Mouse (Mus musculus) urinary bladder, postnatal 4 days (tissue): ENCODE data around the gene Gm49384.
"Not testable (repeated sequence)": the region's sequence is repeated elsewhere in the genome, so short reads cannot be mapped to it uniquely, and the experiment has no call there.

ENCODE experiments used
- DNase-seq, 2 experiments: peaks; one replicate each; pipeline ENCODE4 v3.0.0; 2021 to 2022; ENCODE audit warnings: low spot score in 2 of 2

Gm49384 gene

DNA sequence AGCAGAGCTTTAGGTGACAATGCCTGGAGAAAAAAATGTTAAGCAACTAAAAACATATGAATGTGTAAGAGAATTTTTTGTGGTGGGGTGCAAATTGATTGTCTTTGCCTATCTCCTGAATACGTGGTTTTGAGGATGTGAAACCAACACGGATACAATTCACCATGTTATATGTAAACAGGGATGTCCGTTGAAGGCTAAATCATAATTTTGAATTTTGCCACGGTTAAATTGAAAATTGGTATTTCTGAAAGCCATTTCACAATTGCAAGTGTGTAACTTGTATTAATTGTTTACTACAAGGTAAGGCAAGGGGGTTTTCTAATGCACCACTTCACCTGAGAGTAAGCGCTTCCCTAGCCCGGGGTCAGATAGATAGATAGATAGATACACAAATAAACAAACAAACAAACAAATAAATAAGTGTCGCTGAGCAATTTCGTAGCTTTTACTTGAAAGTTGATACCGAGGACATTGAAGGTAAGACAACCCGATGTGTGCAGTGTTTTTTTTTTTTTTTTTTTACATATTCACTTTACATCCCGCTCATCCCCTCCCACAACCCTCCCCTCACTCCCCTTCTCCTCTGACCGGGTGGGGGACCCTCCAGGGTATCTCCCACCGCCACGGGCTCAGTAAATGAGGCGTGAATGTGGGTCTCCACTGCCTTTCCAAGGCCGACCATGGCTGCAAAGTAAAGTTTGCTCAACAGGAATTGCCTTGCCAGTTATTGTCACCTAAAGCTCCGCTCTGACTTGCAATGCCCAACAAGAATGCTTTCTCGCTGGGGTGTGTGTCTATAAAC lies 36.2 kb downstream of the Gm49384 start:
- no peak for DNase-seq

DNA sequence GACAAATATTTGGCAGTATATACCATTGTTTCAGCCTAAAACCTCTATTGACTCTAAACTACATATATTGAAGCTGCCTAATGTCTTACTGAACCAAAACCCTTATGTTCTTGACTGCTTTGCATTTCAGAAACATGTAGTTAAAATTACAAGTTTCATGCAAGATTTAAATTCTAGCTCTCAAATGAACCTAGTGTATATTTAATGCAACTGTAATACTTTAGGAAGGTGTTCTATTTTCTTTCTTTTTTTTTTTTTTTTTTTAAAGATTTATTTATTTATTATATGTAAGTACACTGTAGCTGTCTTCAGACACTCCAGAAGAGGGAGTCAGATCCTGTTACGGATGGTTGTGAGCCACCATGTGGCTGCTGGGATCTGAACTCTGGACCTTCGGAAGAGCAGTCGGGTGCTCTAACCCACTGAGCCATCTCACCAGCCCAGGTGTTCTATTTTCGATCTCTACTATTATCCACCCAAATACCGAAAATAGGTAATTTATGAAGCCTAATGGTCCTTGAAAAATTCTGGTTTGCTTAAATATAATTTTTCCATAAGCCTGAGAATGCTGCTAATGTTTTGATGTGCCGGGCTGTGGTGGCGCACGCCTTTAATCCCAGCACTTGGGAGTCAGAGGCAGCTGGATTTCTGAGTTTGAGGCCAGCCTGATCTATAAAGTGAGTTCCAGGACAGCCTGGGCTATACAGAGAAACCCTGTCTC lies 37.0 kb downstream of the Gm49384 start:
- DNase-seq, result not testable (repeated sequence)

DNA sequence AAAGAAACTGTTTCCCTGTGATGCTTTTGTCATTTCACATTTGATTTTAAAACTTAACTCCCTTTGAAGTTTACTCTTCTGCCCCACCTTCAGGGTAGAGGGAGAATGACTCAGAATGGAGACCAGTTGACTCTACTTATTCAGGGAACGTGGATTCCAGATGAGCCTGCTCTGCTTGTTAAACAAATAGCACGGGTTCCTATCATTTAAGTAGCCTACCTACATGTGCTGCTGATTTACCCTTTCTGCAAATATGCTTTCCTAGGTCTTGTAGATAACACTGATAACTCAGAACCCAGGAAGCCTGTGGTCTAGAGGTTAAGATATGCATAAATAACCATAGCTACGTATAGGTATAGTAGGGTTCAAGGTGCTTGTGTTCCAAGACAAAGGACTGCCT lies 39.2 kb downstream of the Gm49384 start:
- DNase-seq, result no peak

DNA sequence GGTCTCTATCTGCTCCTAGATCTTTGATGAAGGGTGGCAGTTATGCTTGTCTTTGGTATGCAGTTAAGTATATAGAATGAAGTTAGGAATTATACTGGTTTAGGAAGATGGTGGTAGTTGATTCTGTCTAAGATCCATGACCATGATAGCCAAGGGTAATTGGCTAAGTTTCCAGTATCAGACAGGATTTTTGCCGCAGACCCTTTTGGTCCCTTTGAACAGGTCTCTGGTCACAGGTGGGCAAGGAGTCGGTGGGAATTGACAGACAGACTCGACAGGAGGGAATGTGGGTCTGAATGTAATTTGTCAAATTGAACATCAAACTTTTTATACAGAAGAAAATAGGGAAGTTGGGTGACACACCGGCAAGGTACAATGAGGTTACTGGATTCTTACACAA lies 40.5 kb downstream of the Gm49384 start:
- not testable (repeated sequence) for DNase-seq

DNA sequence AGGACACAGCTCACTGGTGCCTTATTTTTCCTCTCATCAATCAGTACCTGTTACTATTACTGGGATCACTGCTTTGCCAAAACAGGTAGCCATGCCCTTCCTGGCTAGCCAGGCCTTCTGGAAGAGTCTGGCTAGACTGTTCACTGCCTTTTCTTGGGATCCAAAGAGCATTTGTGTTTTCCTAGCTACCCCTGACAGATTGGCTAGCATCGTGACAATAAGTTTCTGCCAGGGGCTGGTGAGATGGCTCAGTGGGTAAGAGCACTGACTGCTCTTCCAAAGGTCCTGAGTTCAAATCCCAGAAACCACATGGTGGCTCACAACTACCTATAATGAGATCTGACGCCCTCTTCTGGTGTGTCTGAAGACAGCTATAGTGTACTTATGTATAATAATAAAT lies 43.4 kb downstream of the Gm49384 start:
- not testable (repeated sequence) for DNase-seq

DNA sequence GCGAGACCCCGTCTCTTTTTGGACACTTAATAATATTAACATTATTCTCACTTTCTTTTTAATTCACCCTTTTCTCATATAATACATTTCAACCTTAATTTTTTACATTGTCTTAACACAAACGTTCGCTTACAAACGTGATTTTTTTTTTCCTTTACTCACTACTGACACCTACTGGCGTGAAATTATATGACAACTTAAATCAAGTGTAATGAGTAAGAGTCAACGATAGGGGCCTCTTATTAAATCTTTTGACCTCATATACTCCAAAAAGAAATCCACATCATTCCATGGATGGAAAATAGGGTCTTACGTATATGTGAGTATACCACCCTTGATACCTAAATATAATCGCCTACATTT lies 44.5 kb downstream of the Gm49384 start:
- DNase-seq, result no peak

DNA sequence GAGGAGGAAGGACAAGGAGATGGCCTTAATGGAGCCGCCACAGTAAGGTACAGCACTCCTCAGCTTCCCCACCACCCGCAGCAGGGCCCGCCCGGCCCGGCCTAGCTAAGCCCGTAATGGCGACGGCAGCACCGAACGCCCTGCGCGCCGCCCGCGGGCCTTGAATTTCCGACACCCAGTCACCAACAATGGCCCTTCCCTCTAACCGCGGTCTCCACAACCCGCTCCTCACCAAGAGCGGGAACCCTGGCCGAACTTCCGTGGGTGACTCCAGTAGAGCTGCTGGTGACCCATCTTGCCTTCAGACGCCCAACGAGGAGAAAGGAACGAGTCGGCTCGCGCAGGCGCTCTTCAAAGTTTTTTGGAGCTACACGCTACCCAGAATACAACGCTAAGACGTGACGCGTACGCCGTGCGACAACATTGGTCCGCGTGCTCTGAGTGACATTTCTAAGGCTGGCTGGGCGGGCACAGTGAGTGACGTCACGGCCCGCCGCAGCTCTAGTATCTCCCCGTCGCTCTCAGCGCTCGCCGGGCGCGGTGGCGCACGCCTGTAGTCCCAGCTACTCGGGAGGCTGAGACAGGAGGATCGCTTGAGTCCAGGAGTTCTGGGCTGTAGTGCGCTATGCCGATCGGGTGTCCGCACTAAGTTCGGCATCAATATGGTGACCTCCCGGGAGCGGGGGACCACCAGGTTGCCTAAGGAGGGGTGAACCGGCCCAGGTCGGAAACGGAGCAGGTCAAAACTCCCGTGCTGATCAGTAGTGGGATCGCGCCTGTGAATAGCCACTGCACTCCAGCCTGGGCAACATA lies 45.1 kb downstream of the Gm49384 start, which contains the start of gene Rps29:
Gene Rps29, minus strand, starts transcription at position 422 of the 813 bp plus-strand sequence.
- peak; percentile 94 to 95 for DNase-seq

DNA sequence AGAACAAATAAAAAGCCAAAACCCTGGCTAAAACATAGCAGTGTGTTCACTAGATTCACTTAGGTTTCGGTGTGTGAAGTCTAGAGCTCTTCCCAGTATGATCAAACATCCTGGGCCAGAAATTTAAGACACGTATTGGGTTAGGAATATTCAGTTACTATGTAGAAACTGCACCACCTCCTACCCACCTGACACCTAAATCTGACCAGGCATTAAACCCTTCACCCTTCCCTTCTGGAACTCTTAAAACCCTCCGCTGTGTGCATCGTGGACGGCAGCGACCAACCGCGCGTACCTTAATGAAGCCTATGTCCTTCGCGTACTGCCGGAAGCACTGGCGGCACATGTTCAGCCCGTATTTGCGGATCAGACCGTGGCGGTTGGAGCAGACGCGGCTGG lies 45.7 kb downstream of the Gm49384 start:
- DNase-seq, result no peak

DNA sequence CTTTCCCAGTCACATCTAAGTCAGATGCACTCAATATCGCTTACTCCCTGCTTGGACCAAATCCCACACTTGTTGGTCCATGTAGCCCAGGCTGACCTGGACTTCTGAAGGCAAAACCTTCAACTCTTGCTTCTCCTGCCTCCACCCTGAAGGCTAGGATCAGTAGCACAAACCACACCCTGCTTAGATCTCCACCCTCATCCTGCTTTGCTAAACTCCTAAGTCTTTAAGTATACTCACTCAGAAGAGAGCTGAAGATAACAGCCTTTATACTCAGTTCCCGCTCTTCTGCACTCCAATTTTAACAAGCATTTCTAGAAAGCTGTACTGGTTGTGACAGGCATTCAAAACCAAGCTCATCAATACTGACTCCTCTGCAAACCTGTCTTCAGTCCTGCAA lies 47.0 kb downstream of the Gm49384 start:
- no peak for DNase-seq

DNA sequence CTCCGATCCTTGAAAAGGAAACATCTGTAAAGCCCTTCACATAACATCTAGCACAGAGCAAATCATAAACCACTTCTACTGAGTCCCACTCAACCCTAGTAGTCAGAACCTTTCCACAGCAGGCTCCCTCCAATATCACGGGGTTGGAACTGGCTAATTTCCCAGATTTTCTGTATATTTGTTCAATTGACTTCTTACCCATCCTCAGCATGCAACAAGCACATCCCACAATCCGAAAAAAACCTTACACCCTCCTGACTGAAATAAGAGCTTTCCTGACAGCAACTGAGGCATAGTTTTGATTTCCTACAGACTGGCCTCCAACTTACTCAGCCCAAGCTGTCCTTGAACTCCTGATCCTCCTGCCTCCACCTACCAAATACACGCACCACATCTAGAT lies 47.6 kb downstream of the Gm49384 start:
- DNase-seq, result no peak

DNA sequence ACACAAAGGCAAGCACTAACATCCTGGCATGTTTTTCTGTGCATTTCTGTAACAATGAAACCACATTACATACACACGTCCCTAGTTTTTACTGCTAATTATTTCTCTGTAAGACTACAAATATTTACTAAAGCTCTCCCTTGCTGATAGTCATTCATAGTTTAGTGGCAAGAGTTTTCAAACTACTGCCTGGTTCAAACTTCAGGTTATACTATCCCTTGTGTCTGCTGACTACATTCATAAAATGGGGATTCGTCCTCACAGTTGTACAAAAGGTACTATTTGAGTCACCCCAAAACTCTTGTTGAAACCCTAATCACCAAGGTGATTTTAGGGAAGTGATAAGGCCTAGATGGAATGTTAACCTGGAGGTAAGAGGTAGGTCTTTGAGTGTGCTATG lies 48.1 kb downstream of the Gm49384 start:
- DNase-seq, result no peak

DNA sequence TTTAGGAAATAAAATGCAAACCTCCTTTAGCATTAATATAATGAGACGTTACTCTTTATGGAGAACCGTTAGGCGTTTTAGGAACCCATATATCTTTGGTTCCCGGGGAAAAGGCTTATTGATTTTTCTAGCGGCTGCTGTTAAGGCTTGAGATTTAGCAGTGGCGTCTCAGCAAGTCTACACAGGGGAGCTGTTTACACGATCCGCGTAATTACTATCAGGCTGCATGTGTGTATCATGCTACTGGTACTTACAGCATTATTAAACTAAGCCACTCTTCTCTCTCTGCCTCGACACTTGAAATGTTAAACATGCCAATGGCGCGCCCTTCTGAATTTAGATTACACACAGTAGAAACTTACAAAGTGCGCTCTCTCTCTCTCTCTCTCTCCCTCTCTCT lies 54.0 kb downstream of the Gm49384 start:
- DNase-seq, result no peak

DNA sequence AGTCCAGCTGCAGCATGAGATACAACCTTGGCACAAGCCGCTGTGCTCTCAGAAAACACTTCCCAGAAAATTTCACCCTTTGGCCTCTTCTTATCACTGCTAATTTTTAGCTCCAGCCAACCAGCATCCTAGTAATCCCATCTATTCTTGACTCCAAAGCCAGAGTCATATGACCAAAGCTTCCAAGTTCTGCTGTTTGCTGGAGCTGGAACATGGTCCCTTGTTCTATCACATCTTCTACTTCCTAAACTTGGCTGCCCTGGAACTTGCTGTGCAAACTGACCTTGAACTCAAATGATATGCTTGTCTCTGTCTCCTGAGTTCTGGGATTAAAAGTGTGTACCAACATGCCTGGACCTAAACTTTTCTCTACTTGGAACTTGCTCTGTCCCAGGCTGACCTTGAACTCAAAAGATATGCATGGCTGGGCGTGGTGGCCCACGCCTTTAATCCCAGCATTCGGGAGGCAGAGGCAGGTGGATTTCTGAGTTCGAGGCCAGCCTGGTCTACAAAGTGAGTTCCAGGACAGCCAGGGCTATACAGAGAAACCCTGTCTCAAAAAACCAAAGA lies 56.8 kb downstream of the Gm49384 start:
- no peak for DNase-seq

DNA sequence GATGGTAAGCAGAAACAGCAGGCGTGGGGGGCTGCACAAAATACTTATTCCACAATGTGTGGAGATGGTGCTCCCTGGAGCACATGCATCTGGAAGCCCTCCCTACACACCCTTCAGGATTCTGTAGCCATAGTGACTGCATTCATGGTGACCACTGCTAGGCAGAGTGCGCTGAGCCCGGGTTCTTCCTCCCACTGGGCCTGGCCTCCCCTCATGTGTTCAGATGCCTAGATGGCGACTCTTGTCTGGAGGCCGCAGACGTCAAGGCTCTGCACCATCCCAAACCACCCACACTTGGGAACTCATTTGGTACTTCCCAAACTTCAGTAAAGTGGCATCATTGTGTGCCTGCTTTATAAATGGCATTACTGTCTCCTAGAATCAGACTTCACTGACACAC lies 60.6 kb downstream of the Gm49384 start:
- DNase-seq, result no peak

DNA sequence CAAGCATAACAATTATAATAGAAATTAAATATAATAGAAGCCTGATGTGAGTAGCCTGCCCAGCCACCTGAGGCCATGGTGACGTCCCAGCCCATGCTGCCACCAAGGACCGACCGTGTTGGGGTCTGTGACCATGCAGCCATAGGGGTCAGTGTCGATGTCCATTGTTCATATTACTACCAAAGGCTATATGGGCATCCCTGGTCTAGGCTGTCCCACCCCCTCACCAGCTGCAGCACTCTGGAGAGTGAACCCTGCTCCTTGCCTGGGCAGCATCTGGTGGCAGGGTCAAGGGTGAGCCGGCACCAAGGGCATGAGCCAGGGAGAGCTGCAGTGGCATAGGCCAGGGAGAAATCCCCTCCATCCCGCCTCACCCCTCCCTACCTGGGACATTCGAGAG lies 64.2 kb downstream of the Gm49384 start:
- no peak for DNase-seq
